Comparison of ENCODE assay signal across 10 mouse cellular contexts in genomic region chr13:37862492-37862891, GRCm38 (mm10).
A peak's percentile ranks its signal among the peaks of the same experiment; 100 is the strongest.
DNase-seq lines count a peak whose midpoint lies in the region; ATAC-seq and TF ChIP-seq lines count a peak whose summit lies in the region.
"Had no signal": no experiment of that assay in that cellular context is flagged by ENCODE, and none has a peak within 500 bp of the region (broad histone marks: within the 10 kb centered on the region; RNA-seq: fewer than 3 reads in every experiment).

No protein-coding gene starts in this region.

- peaks cover 66% of the 10 kb centered on the region for H3K4me1 ChIP-seq in forebrain, embryonic 10.5 days
- H3K4me1 ChIP-seq in forebrain, embryonic 16.5 days (replicated peaks; ENCODE audit: control insufficient read depth, insufficient read depth, low read length): peaks cover 6% of the 10 kb centered on the region
- peaks cover 64% of the 10 kb centered on the region for H3K4me1 ChIP-seq in lung, embryonic 15.5 days
- peaks cover 45% of the 10 kb centered on the region for H3K4me1 ChIP-seq in lung, adult 2 months (ENCODE audit: control insufficient read depth, insufficient read depth, low read length)
- peaks cover 23% of the 10 kb centered on the region for H3K4me1 ChIP-seq in hindbrain, postnatal 0 days (ENCODE audit: insufficient read depth, low read length)
- H3K4me1 ChIP-seq in midbrain, postnatal 0 days (ENCODE audit: insufficient read depth, low read length): peaks cover 3% of the 10 kb centered on the region; the same call in 1 of the 2 replicates

- peak overlapping the region; percentile 48 for H3K27ac ChIP-seq in forebrain, embryonic 10.5 days
- H3K27ac ChIP-seq in forebrain, embryonic 16.5 days (ENCODE audit: low read length): no peak overlapping the region
- peak overlapping the region; percentile 86 for H3K27ac ChIP-seq in lung, embryonic 15.5 days
- H3K27ac ChIP-seq in hindbrain, postnatal 0 days: no peak overlapping the region
- no peak overlapping the region for H3K27ac ChIP-seq in midbrain, postnatal 0 days (ENCODE audit: low read depth, low read length)

- no peaks in the 10 kb centered on the region for H3K9me3 ChIP-seq in forebrain, embryonic 10.5 days
- H3K9me3 ChIP-seq in forebrain, embryonic 16.5 days (ENCODE audit: control insufficient read depth, low read length): no peaks in the 10 kb centered on the region
- no peaks in the 10 kb centered on the region for H3K9me3 ChIP-seq in lung, embryonic 15.5 days
- no peaks in the 10 kb centered on the region for H3K9me3 ChIP-seq in hindbrain, postnatal 0 days (ENCODE audit: low read length)
- H3K9me3 ChIP-seq in midbrain, postnatal 0 days (ENCODE audit: low read length): no peaks in the 10 kb centered on the region

- TF ChIP-seq CTCF in lung, adult 2 months (IDR thresholded peaks at IDR 0.05; ENCODE audit: insufficient read depth, low read length): no peak
- TF ChIP-seq CTCF in hindbrain, postnatal 0 days (IDR thresholded peaks at IDR 0.05; ENCODE audit: low read depth): no peak
- TF ChIP-seq CTCF in midbrain, postnatal 0 days (IDR thresholded peaks at IDR 0.05): no peak; the same call in 1 of the 2 replicates

- H3K27me3 ChIP-seq in forebrain, embryonic 10.5 days (ENCODE audit: poor library complexity, severe bottlenecking): peaks cover 18% of the 10 kb centered on the region
- no peaks in the 10 kb centered on the region for H3K27me3 ChIP-seq in forebrain, embryonic 16.5 days (replicated peaks; ENCODE audit: control insufficient read depth, insufficient read depth, low read length)
- H3K27me3 ChIP-seq in lung, embryonic 15.5 days: no peaks in the 10 kb centered on the region
- H3K27me3 ChIP-seq in hindbrain, postnatal 0 days (ENCODE audit: insufficient read depth, low read length): no peaks in the 10 kb centered on the region
- H3K27me3 ChIP-seq in midbrain, postnatal 0 days (ENCODE audit: insufficient read depth, low read length): peaks cover 3% of the 10 kb centered on the region; the same call in 1 of the 2 replicates

- H3K9ac ChIP-seq in forebrain, embryonic 16.5 days (replicated peaks; ENCODE audit: low read depth, low read length): no peak overlapping the region
- no peak overlapping the region for H3K9ac ChIP-seq in lung, embryonic 15.5 days
- H3K9ac ChIP-seq in hindbrain, postnatal 0 days (replicated peaks; ENCODE audit: low read length): no peak overlapping the region
- H3K9ac ChIP-seq in midbrain, postnatal 0 days (replicated peaks; ENCODE audit: low read length, poor library complexity, severe bottlenecking): no peak overlapping the region

- no peak overlapping the region for H3K4me3 ChIP-seq in forebrain, embryonic 10.5 days
- no peak overlapping the region for H3K4me3 ChIP-seq in forebrain, embryonic 16.5 days (replicated peaks; ENCODE audit: low read length)
- H3K4me3 ChIP-seq in lung, embryonic 15.5 days: no peak overlapping the region
- no peak overlapping the region for H3K4me3 ChIP-seq in lung, adult 2 months (replicated peaks; ENCODE audit: extremely low read depth, low read depth, low read length)
- no peak overlapping the region for H3K4me3 ChIP-seq in hindbrain, postnatal 0 days (ENCODE audit: low read length)
- H3K4me3 ChIP-seq in midbrain, postnatal 0 days (ENCODE audit: low read depth, low read length): no peak overlapping the region

- no peaks in the 10 kb centered on the region; the same call in 1 of the 2 replicates for H3K36me3 ChIP-seq in forebrain, embryonic 10.5 days (replicated peaks)
- no peaks in the 10 kb centered on the region for H3K36me3 ChIP-seq in forebrain, embryonic 16.5 days (ENCODE audit: control insufficient read depth, insufficient read depth)
- no peaks in the 10 kb centered on the region for H3K36me3 ChIP-seq in lung, embryonic 15.5 days
- no peaks in the 10 kb centered on the region for H3K36me3 ChIP-seq in hindbrain, postnatal 0 days (ENCODE audit: insufficient read depth, low read length)
- H3K36me3 ChIP-seq in midbrain, postnatal 0 days (ENCODE audit: insufficient read depth, low read length): no peaks in the 10 kb centered on the region

- 31% methylated on average over 6 of the region's 6 CpGs for WGBS in forebrain, embryonic 10.5 days
- WGBS in forebrain, embryonic 16.5 days: 19% methylated on average over 6 of the region's 6 CpGs
- 13% methylated on average over 6 of the region's 6 CpGs for WGBS in lung, embryonic 15.5 days
- WGBS in lung, adult 2 months: 37% methylated on average over 6 of the region's 6 CpGs
- WGBS in hindbrain, postnatal 0 days: 9% methylated on average over 6 of the region's 6 CpGs
- 26% methylated on average over 6 of the region's 6 CpGs for WGBS in midbrain, postnatal 0 days

- DNase-seq in forebrain, embryonic 10.5 days (ENCODE audit: extremely low spot score, low spot score): no peak
- no peak for DNase-seq in lung, adult 2 months
- DNase-seq in hindbrain, postnatal 0 days (ENCODE audit: low spot score): peak; percentile 46
- DNase-seq in midbrain, postnatal 0 days (ENCODE audit: low spot score): peak; percentile 55
- DNase-seq in layer of hippocampus, postnatal 36 days: no peak
- DNase-seq: kidney, postnatal 36 days had no signal

- no peak for ATAC-seq in forebrain, embryonic 16.5 days
- ATAC-seq in lung, embryonic 15.5 days (ENCODE audit: borderline replicate concordance, extremely low read depth, low FRiP score, low TSS enrichment): peak; percentile 49; the same call in 1 of the 2 replicates
- ATAC-seq in hindbrain, postnatal 0 days: peak; percentile 59
- no peak for ATAC-seq in midbrain, postnatal 0 days (ENCODE audit: low FRiP score)
- ATAC-seq in CD4-positive, CD25-positive, alpha-beta regulatory T cell, adult 4 months: no peak
- ATAC-seq: activated CD4-positive, CD25-positive, alpha-beta regulatory T cell, adult 4 months had no signal

- no peak overlapping the region for H3K4me2 ChIP-seq in forebrain, embryonic 16.5 days (ENCODE audit: low read length)
- peak overlapping the region; percentile 17 for H3K4me2 ChIP-seq in lung, embryonic 15.5 days
- no peak overlapping the region for H3K4me2 ChIP-seq in hindbrain, postnatal 0 days (ENCODE audit: low read depth, low read length)
- no peak overlapping the region for H3K4me2 ChIP-seq in midbrain, postnatal 0 days (ENCODE audit: low read depth, low read length, poor library complexity, severe bottlenecking)

- TF ChIP-seq POLR2A in lung, adult 2 months (IDR thresholded peaks at IDR 0.05; ENCODE audit: borderline replicate concordance, extremely low read depth, low read depth, low read length): no peak

Comparison
In these comparisons a context has a peak if more than half of its experiments do, and no peak if none do; other contexts are left out.
1. H3K27ac ChIP-seq: peak in forebrain, embryonic 10.5 days (single experiment) and lung, embryonic 15.5 days (single experiment); none in forebrain, embryonic 16.5 days (single experiment), hindbrain, postnatal 0 days (single experiment) and midbrain, postnatal 0 days (single experiment).
2. DNase-seq: peak in hindbrain, postnatal 0 days (single experiment) and midbrain, postnatal 0 days (single experiment); none in forebrain, embryonic 10.5 days (single experiment), lung, adult 2 months (single experiment) and layer of hippocampus, postnatal 36 days (0 of 2).
3. ATAC-seq: peak in lung, embryonic 15.5 days (single experiment) and hindbrain, postnatal 0 days (single experiment); none in forebrain, embryonic 16.5 days (single experiment), midbrain, postnatal 0 days (single experiment) and CD4-positive, CD25-positive, alpha-beta regulatory T cell, adult 4 months (single experiment).